ENCODE assay signal across 15 mouse cellular contexts in genomic region chr7:80172069-80172956, GRCm38 (mm10). TPM values are rescaled to one million over a fixed set of nuclear protein-coding genes. Genes with fewer than 3 reads are reported as not detected.
DNase-seq lines count a peak whose midpoint lies in the region; ATAC-seq and TF ChIP-seq lines count a peak whose summit lies in the region.
"Had no signal": no experiment of that assay in that cellular context is flagged by ENCODE, and none has a peak within 500 bp of the region (broad histone marks: within the 10 kb centered on the region; RNA-seq: fewer than 3 reads in every experiment).

No protein-coding gene starts in this region.

- no peak for TF ChIP-seq POLR2A in spleen, adult 2 months (IDR thresholded peaks at IDR 0.05; ENCODE audit: low read depth, low read length)

- 64% methylated on average over 8 of the region's 8 CpGs for WGBS in embryonic facial prominence, embryonic 13.5 days
- WGBS in embryonic facial prominence, embryonic 10.5 days, result 75% methylated on average over 8 of the region's 8 CpGs
- WGBS in hindbrain, postnatal 0 days, result 80% methylated on average over 8 of the region's 8 CpGs
- WGBS in hindbrain, embryonic 11.5 days, result 83% methylated on average over 8 of the region's 8 CpGs
- 47% methylated on average over 8 of the region's 8 CpGs for WGBS in spleen, adult 2 months

- ATAC-seq in embryonic facial prominence, embryonic 13.5 days (ENCODE audit: insufficient number of reproducible peaks, insufficient read depth, low FRiP score, low TSS enrichment, low read depth), result no peak
- ATAC-seq in hindbrain, postnatal 0 days, result no peak
- ATAC-seq in hindbrain, embryonic 11.5 days (ENCODE audit: low FRiP score), result no peak

- TF ChIP-seq CTCF in hindbrain, postnatal 0 days (IDR thresholded peaks at IDR 0.05; ENCODE audit: low read depth), result no peak
- no peak for TF ChIP-seq CTCF in spleen, adult 2 months (IDR thresholded peaks at IDR 0.05; ENCODE audit: extremely low read depth, insufficient read depth, insufficient read length, insufficient replicate concordance)

- no peaks in the 10 kb centered on the region for H3K27me3 ChIP-seq in embryonic facial prominence, embryonic 13.5 days
- H3K27me3 ChIP-seq in embryonic facial prominence, embryonic 10.5 days (replicated peaks; ENCODE audit: low read depth, poor library complexity, severe bottlenecking), result no peaks in the 10 kb centered on the region
- no peaks in the 10 kb centered on the region for H3K27me3 ChIP-seq in hindbrain, postnatal 0 days (ENCODE audit: insufficient read depth, low read length)
- no peaks in the 10 kb centered on the region for H3K27me3 ChIP-seq in hindbrain, embryonic 11.5 days (ENCODE audit: control insufficient read depth, insufficient read depth, low read length)
- H3K27me3 ChIP-seq in spleen, adult 2 months (ENCODE audit: control insufficient read depth, insufficient read depth, low read length), result no peaks in the 10 kb centered on the region

- H3K27ac ChIP-seq in embryonic facial prominence, embryonic 13.5 days, result no peak overlapping the region
- no peak overlapping the region for H3K27ac ChIP-seq in embryonic facial prominence, embryonic 10.5 days (replicated peaks)
- H3K27ac ChIP-seq in hindbrain, postnatal 0 days, result peak overlapping the region; percentile 72; the same call in 1 of the 2 replicates
- H3K27ac ChIP-seq in hindbrain, embryonic 11.5 days (ENCODE audit: low read depth, low read length), result no peak overlapping the region
- H3K27ac ChIP-seq in spleen, adult 2 months (ENCODE audit: insufficient read depth, low read length), result peak overlapping the region; percentile 15; the same call in 1 of the 2 replicates
- H3K27ac ChIP-seq: limb, embryonic 10.5 days; liver, embryonic 14.5 days had no signal

- no peak overlapping the region for H3K4me2 ChIP-seq in embryonic facial prominence, embryonic 13.5 days
- no peak overlapping the region for H3K4me2 ChIP-seq in hindbrain, postnatal 0 days (ENCODE audit: low read depth, low read length)
- no peak overlapping the region for H3K4me2 ChIP-seq in hindbrain, embryonic 11.5 days (replicated peaks; ENCODE audit: low read depth, low read length)

- H3K9ac ChIP-seq in embryonic facial prominence, embryonic 13.5 days, result 0 out of 2 replicates have a peak overlapping the region, but pooled peaks have one; percentile 46
- H3K9ac ChIP-seq in hindbrain, postnatal 0 days (replicated peaks; ENCODE audit: low read length), result no peak overlapping the region
- no peak overlapping the region for H3K9ac ChIP-seq in hindbrain, embryonic 11.5 days (ENCODE audit: low read depth, low read length)
- H3K9ac ChIP-seq: forebrain, postnatal 0 days; liver, embryonic 14.5 days had no signal

- no peak overlapping the region for H3K4me3 ChIP-seq in embryonic facial prominence, embryonic 13.5 days
- no peak overlapping the region for H3K4me3 ChIP-seq in embryonic facial prominence, embryonic 10.5 days
- no peak overlapping the region for H3K4me3 ChIP-seq in hindbrain, postnatal 0 days (ENCODE audit: low read length)
- no peak overlapping the region for H3K4me3 ChIP-seq in hindbrain, embryonic 11.5 days (ENCODE audit: low read depth, low read length)
- no peak overlapping the region for H3K4me3 ChIP-seq in spleen, adult 2 months (ENCODE audit: extremely low read depth, insufficient read depth, insufficient read length)
- H3K4me3 ChIP-seq: limb, embryonic 10.5 days had no signal

- H3K4me1 ChIP-seq in embryonic facial prominence, embryonic 13.5 days, result peaks cover 17% of the 10 kb centered on the region
- peaks cover 17% of the 10 kb centered on the region for H3K4me1 ChIP-seq in embryonic facial prominence, embryonic 10.5 days
- no peaks in the 10 kb centered on the region; the same call in 1 of the 2 replicates for H3K4me1 ChIP-seq in hindbrain, postnatal 0 days (ENCODE audit: insufficient read depth, low read length)
- no peaks in the 10 kb centered on the region; the same call in 1 of the 2 replicates for H3K4me1 ChIP-seq in hindbrain, embryonic 11.5 days (replicated peaks; ENCODE audit: control insufficient read depth, insufficient read depth, low read length)
- peaks cover 12% of the 10 kb centered on the region for H3K4me1 ChIP-seq in spleen, adult 2 months (ENCODE audit: control insufficient read depth, insufficient read depth, insufficient read length)

- no peaks in the 10 kb centered on the region for H3K36me3 ChIP-seq in embryonic facial prominence, embryonic 13.5 days
- no peaks in the 10 kb centered on the region for H3K36me3 ChIP-seq in embryonic facial prominence, embryonic 10.5 days (replicated peaks)
- no peaks in the 10 kb centered on the region for H3K36me3 ChIP-seq in hindbrain, postnatal 0 days (ENCODE audit: insufficient read depth, low read length)
- no peaks in the 10 kb centered on the region for H3K36me3 ChIP-seq in hindbrain, embryonic 11.5 days (ENCODE audit: control insufficient read depth, insufficient read depth, low read length)
- H3K36me3 ChIP-seq in spleen, adult 2 months (ENCODE audit: control insufficient read depth, insufficient read depth, low read length), result no peaks in the 10 kb centered on the region
- H3K36me3 ChIP-seq: limb, embryonic 10.5 days had no signal

- H3K9me3 ChIP-seq in embryonic facial prominence, embryonic 13.5 days, result no peaks in the 10 kb centered on the region
- no peaks in the 10 kb centered on the region for H3K9me3 ChIP-seq in embryonic facial prominence, embryonic 10.5 days
- H3K9me3 ChIP-seq in hindbrain, postnatal 0 days (ENCODE audit: low read length), result no peaks in the 10 kb centered on the region
- H3K9me3 ChIP-seq in hindbrain, embryonic 11.5 days (ENCODE audit: control insufficient read depth, low read length), result no peaks in the 10 kb centered on the region
- H3K9me3 ChIP-seq: limb, embryonic 10.5 days had no signal

- no peak for DNase-seq in embryonic facial prominence, embryonic 10.5 days (ENCODE audit: low spot score)
- no peak for DNase-seq in hindbrain, postnatal 0 days (ENCODE audit: low spot score)
- DNase-seq in hindbrain, embryonic 11.5 days (ENCODE audit: low spot score), result no peak
- no peak for DNase-seq in spleen, adult 2 months (ENCODE audit: low read depth in 1 of 2, low spot score in 2 of 2)
- no peak for DNase-seq in spleen, postnatal 4 days (ENCODE audit: low spot score in 2 of 2)
- DNase-seq in thymus, postnatal 25 days, result no peak
- no peak for DNase-seq in layer of hippocampus, adult 9-11 months
- DNase-seq: embryo, embryonic 11 days; kidney, adult 9 months; lung, postnatal 36 days; thymus, postnatal 36 days had no signal

RNA-seq across cellular contexts. Expression of gene Sema4b, which starts 14.3 kb away (rescaled TPM):
- 18.6 and 19.8 TPM in 2 replicates for polyA plus RNA-seq in embryonic facial prominence, embryonic 13.5 days (2015; fragmentation: Nextera tagmentation; extraction: Ambion mirVana)
- 11.4 and 11.9 TPM in 2 replicates for polyA plus RNA-seq in embryonic facial prominence, embryonic 10.5 days (2016; fragmentation: Nextera tagmentation; extraction: Ambion mirVana)
- total RNA-seq in hindbrain, postnatal 0 days (2014; rRNA removed), result 47.5 and 49.5 TPM in 2 replicates
- 26.6 and 28.1 TPM in 2 replicates for polyA plus RNA-seq in hindbrain, postnatal 0 days (2015; fragmentation: Nextera tagmentation; extraction: Ambion mirVana)
- polyA plus RNA-seq in hindbrain, embryonic 11.5 days (2014; fragmentation: Nextera tagmentation; extraction: Ambion mirVana), result 10.5 and 15.6 TPM in 2 replicates
- 69.5 and 81.3 TPM in 2 replicates for polyA plus RNA-seq in spleen, adult 2 months (2012; rRNA removed)

RNA-seq across cellular contexts. Expression of gene Idh2, which starts 57.1 kb away (rescaled TPM):
- polyA plus RNA-seq in embryonic facial prominence, embryonic 13.5 days (2015; fragmentation: Nextera tagmentation; extraction: Ambion mirVana), result 514 and 560 TPM in 2 replicates
- 522 and 534 TPM in 2 replicates for polyA plus RNA-seq in embryonic facial prominence, embryonic 10.5 days (2016; fragmentation: Nextera tagmentation; extraction: Ambion mirVana)
- total RNA-seq in hindbrain, postnatal 0 days (2014; rRNA removed), result 126 and 161 TPM in 2 replicates
- 152 and 158 TPM in 2 replicates for polyA plus RNA-seq in hindbrain, postnatal 0 days (2015; fragmentation: Nextera tagmentation; extraction: Ambion mirVana)
- polyA plus RNA-seq in hindbrain, embryonic 11.5 days (2014; fragmentation: Nextera tagmentation; extraction: Ambion mirVana), result 331 and 352 TPM in 2 replicates
- polyA plus RNA-seq in spleen, adult 2 months (2012; rRNA removed), result 52.6 and 54.0 TPM in 2 replicates

Comparison
In these comparisons a context has a peak if more than half of its experiments do, and no peak if none do; other contexts are left out.
1. H3K27ac ChIP-seq: peak in hindbrain, postnatal 0 days (single experiment) and spleen, adult 2 months (single experiment); none in embryonic facial prominence, embryonic 13.5 days (single experiment), embryonic facial prominence, embryonic 10.5 days (single experiment) and hindbrain, embryonic 11.5 days (single experiment).